Mouse (Mus musculus): ENCODE results near the gene Atg16l2. TPM values are rescaled to one million over a fixed set of nuclear protein-coding genes. Genes with fewer than 3 reads are reported as not detected.
A peak's percentile ranks its signal among the peaks of the same experiment; 100 is the strongest.

The Atg16l2 gene
- polyA plus RNA-seq, 1 experiment from 2014 or later, result 24.5 TPM

DNA sequence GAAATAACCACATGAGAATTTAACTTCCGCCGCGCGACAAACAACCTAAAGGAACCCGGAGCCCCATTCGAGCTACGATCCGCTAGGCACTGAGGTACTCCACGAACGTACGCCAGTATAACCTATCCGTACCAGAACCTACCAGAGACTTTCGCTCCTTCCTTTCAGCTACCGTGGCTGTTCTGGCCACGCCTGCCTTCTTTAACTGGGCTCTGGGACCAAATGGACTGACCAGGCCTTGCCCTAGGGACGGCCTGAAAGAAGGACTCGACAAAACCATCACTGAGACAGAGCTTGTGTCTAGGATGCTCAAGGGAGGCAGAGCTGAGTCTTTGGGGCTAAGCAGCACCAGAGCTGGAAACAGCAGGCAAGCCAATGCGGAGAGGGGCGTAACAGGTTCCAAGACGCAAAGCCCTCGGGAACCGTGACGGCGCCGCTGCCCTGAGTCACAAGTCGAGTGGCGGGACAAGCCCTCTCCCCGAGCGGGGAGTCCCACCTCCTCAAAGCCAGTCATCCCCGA lies 630 bp downstream of the Atg16l2 start:
- peak overlapping the region; percentile 79 for H3K9ac ChIP-seq
- peak overlapping the region; percentile 44 for H3K27ac ChIP-seq
- peak; percentile 37; the same call in 1 of the 2 replicates for ATAC-seq (ENCODE audit: low FRiP score, low read depth)
- H3K9me3 ChIP-seq, result no peaks in the 10 kb centered on the region
- peaks cover 34% of the 10 kb centered on the region for H3K4me1 ChIP-seq
- WGBS, result under 1% methylated on average over 30 of the region's 30 CpGs
- H3K4me3 ChIP-seq, result peak overlapping the region; percentile 69
- H3K4me2 ChIP-seq (replicated peaks), result peak overlapping the region; percentile 90
- H3K36me3 ChIP-seq, result no peaks in the 10 kb centered on the region
- H3K27me3 ChIP-seq, result peaks cover 13% of the 10 kb centered on the region

DNA sequence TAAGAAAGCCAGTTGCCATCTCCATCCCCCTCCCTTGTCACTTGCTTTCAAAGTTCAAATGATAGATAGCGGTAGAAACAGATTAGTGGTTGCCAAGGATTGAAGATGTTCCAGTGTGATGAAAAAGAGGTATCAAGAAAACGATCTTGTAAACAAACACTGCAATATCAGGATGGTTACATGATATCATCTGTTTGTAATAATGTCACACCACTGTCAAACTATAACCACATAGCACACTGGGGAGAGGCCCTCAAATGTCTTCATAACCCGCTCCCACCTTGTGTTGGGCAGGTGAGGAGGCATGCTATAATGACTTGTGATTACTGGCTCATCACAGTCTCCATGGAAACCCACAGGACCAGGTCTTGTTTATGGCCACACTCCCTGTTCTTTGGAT lies 3.7 kb downstream of the Atg16l2 start:
- H3K4me1 ChIP-seq, result peaks cover 38% of the 10 kb centered on the region
- no peak for ATAC-seq (ENCODE audit: low FRiP score, low read depth)
- H3K4me3 ChIP-seq, result no peak overlapping the region
- H3K36me3 ChIP-seq, result no peaks in the 10 kb centered on the region; the same call in 1 of the 2 replicates
- H3K9me3 ChIP-seq, result no peaks in the 10 kb centered on the region
- H3K9ac ChIP-seq, result no peak overlapping the region
- H3K27ac ChIP-seq, result no peak overlapping the region
- peaks cover 13% of the 10 kb centered on the region for H3K27me3 ChIP-seq
- H3K4me2 ChIP-seq (replicated peaks), result no peak overlapping the region
- WGBS, result 82% methylated on average over 3 of the region's 3 CpGs

DNA sequence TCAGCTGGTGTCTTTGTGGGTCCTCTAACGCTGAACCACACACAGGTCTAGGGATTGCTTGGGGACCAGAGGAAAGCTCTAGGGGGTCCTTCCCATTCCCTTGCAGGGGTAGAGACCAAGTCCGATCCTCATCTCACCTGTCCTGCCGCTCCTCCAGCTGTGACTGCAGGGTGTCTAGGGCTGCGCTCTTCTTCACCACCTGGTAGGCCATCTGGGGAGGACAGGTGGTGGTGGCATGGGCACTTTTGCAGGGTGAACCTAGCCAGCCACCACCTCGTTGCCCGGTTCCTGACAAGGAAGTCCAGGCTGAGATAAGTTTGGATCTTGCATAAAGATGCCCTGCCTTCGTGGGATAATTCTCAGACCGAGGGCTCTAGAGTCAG lies 5.0 kb downstream of the Atg16l2 start:
- Histone ChIP-seq H3K4me2 (replicated peaks) (peak overlapping the region; percentile 69), H3K4me1 (peaks cover 32% of the 10 kb centered on the region), H3K9me3 (no peaks in the 10 kb centered on the region), H3K36me3 (peaks cover 6% of the 10 kb centered on the region; the same call in 1 of the 2 replicates), H3K4me3 (peak overlapping the region; percentile 38), H3K9ac (peak overlapping the region; percentile 66), H3K27me3 (peaks cover 13% of the 10 kb centered on the region), H3K27ac (no peak overlapping the region)
- WGBS, result 26% methylated on average over 8 of the region's 8 CpGs
- ATAC-seq (ENCODE audit: low FRiP score, low read depth), result no peak; the same call in 1 of the 2 replicates

DNA sequence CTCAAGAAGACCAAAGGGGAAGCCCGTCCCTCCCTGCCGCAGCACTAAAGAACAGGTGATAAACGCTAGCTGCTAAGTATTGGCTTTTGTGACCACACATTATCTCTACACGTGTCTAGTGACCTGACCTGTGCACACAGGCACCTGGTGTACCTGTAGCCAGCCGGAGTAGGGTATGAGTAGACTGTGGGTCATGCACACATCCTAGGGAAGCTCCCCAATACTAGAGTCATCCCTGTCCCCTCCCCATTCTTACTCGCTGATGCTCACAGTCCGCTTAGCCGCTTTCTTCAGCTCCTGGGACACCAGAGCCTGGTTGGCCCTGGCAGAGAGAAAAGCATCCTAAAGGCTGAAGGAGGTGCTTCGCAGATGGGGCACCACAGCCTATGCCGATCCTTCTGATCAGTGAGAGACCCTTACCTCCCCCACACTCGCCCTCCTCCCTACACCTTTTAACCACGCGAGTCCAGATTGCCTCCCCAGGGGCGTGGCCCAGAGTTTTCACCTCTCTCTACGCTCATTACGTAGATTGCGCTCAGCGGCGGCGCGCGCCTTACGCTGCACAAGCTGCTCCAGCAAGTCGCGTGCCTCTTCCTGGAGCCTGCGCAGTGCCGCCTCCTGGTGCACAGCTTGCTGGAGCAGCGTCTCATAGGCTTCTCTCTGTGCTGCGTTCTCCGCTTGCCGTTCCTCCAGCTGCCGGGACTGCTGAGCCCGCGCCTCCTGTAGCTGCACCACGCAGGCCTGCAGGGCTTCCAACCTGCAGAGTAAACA lies 5.6 kb downstream of the Atg16l2 start:
- peak; percentile 88 for ATAC-seq (ENCODE audit: low FRiP score, low read depth)
- Histone ChIP-seq H3K4me1 (peaks cover 32% of the 10 kb centered on the region), H3K4me3 (peak overlapping the region; percentile 38), H3K36me3 (peaks cover 9% of the 10 kb centered on the region), H3K27me3 (peaks cover 13% of the 10 kb centered on the region), H3K9ac (peak overlapping the region; percentile 66), H3K9me3 (no peaks in the 10 kb centered on the region), H3K27ac (no peak overlapping the region), H3K4me2 (replicated peaks) (peak overlapping the region; percentile 69)
- WGBS, result 10% methylated on average over 35 of the region's 35 CpGs

DNA sequence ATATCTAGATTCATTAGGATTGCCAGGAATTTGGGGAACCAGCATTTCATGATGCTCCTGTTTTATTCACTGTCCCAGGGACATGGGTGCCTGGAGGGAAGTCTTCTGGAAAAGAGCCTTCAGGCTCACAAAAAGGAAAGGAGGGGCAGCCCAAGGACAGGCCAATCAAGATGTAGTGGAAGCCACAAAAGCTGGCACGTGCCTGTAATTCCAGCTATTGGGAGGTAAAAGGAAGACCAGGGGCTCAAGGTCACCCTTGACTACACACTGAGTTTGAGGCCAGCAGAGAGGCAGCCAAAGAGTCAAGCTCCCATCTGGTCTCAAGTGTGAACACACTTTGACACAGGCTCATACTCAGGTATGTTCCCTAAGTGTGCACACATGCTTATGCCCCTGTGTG lies 6.6 kb downstream of the Atg16l2 start:
- Histone ChIP-seq H3K4me3 (no peak overlapping the region), H3K4me2 (replicated peaks) (no peak overlapping the region), H3K27me3 (peaks cover 13% of the 10 kb centered on the region), H3K9me3 (no peaks in the 10 kb centered on the region), H3K27ac (no peak overlapping the region), H3K36me3 (peaks cover 19% of the 10 kb centered on the region), H3K9ac (no peak overlapping the region), H3K4me1 (peaks cover 22% of the 10 kb centered on the region)
- WGBS, result 67% methylated on average over 1 of the region's 1 CpGs
- no peak for ATAC-seq (ENCODE audit: low FRiP score, low read depth)

DNA sequence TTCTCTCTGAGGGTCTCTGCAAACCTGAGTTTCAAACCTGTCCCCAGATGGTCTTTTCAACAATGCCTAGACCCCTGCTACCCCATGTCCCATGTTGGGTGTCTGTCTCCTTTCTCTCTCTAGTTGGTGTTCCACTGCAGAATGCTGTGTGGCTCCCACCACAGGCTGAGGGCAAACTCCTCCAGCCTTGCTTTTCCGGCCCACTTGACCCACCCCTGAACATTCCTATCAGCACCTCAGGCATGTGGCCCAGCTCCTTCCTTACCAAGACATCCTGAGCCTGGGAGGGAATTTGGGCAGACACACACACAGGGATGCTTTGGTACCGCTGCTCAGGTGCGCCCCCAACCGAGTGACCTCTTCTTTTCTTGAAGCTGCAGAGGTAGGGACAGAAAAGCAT lies 8.4 kb downstream of the Atg16l2 start:
- Histone ChIP-seq H3K4me1 (peaks cover 11% of the 10 kb centered on the region), H3K9me3 (no peaks in the 10 kb centered on the region), H3K36me3 (peaks cover 36% of the 10 kb centered on the region), H3K27me3 (peaks cover 13% of the 10 kb centered on the region), H3K4me3 (no peak overlapping the region), H3K27ac (no peak overlapping the region), H3K4me2 (replicated peaks) (no peak overlapping the region), H3K9ac (no peak overlapping the region)
- 62% methylated on average over 4 of the region's 4 CpGs for WGBS
- ATAC-seq (ENCODE audit: low FRiP score, low read depth), result no peak

DNA sequence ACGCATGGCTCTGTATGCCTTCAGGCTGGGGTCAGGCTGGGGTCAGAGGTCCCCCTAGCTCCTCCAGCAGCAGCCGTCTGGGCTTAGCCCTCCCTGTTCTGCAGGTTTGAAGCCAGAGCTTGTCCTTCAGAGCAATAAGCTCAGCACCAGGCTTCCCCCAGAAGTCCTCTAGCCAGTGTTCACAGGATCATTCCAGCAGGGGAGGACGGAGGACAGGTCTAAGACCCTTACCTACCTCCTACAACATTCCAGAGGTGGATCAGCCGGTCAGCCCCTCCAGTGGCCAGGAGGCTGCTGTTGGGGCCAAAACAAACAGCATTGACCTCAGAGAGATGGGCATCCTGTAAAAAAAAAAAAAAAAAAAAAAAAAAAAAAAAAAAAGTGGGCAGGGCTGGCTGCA lies 8.9 kb downstream of the Atg16l2 start:
- Histone ChIP-seq H3K27ac (no peak overlapping the region), H3K4me3 (no peak overlapping the region), H3K27me3 (peaks cover 9% of the 10 kb centered on the region), H3K9me3 (no peaks in the 10 kb centered on the region), H3K4me2 (replicated peaks) (no peak overlapping the region), H3K4me1 (peaks cover 11% of the 10 kb centered on the region), H3K36me3 (peaks cover 37% of the 10 kb centered on the region), H3K9ac (no peak overlapping the region)
- ATAC-seq (ENCODE audit: low FRiP score, low read depth), result no peak
- WGBS, result 49% methylated on average over 4 of the region's 4 CpGs

DNA sequence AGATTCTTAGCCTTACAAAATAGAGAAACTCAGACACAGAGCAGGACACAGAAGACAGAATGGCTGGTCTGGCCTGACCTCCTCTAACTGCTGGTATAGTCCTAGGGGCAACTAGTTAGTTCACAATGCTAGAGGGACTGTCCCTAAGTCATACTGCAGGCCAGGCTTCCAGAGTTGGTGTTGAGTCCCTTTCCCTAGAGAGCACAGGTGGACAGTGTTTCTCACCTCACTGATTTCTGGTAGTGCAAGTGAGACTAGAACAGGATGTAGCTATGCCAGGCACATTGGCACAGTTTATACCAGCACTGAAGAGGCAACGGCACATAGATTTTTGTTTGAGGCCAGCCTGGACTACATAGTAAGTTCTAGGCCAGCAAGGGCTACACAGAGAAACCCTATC lies 9.4 kb downstream of the Atg16l2 start:
- Histone ChIP-seq H3K27ac (no peak overlapping the region), H3K4me1 (peaks cover 11% of the 10 kb centered on the region), H3K4me3 (no peak overlapping the region), H3K9me3 (no peaks in the 10 kb centered on the region), H3K9ac (no peak overlapping the region), H3K36me3 (peaks cover 37% of the 10 kb centered on the region), H3K27me3 (peaks cover 5% of the 10 kb centered on the region; the same call in 1 of the 2 replicates), H3K4me2 (replicated peaks) (no peak overlapping the region)
- ATAC-seq (ENCODE audit: low FRiP score, low read depth), result no peak
- 95% methylated on average over 1 of the region's 1 CpGs for WGBS

DNA sequence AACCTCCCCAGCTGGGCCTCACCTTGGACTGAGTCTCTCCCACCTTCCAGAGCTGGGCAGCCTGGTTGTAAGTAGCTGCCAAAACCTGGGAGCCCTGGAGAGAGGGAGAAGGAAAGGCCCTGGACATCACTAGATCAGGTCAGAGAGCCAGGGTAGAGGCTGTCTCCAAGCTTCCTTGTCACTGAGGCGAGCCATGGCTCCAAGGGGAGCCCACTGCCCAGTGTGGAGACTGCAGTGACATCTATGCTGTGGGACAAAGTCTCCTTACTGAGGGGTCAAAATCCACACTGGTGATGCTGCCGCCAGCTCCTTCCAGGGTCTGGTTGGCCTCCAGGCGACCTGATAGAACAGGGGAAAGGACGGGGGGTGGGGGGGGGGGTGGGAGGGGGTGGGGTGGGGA lies 10.0 kb downstream of the Atg16l2 start:
- no peak overlapping the region for H3K4me3 ChIP-seq
- WGBS, result 57% methylated on average over 4 of the region's 4 CpGs

DNA sequence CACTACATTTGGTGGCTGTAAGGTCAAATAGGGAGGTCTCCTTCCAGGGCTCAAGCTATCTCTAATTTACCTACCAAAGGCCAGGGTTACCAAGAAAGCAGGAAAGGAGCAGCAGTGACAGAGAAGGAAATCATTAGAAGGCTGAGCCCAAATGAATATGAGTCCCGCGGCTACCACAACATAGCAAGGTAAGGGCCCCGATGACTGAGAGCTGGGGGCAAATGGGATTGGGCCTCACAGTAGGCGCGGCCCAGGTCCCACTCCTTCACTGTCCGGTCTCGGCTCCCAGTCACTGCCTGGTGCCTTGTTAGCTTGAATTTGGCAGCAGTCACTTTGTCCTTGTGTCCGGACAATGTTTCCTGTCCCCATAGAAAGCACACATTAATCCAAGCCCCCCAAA lies 10.4 kb downstream of the Atg16l2 start:
- no peaks in the 10 kb centered on the region for H3K27me3 ChIP-seq
- no peaks in the 10 kb centered on the region for H3K9me3 ChIP-seq
- H3K27ac ChIP-seq, result no peak overlapping the region
- ATAC-seq (ENCODE audit: low FRiP score, low read depth), result no peak
- no peak overlapping the region for H3K4me2 ChIP-seq (replicated peaks)
- peaks cover 6% of the 10 kb centered on the region; the same call in 1 of the 2 replicates for H3K4me1 ChIP-seq
- H3K4me3 ChIP-seq, result no peak overlapping the region
- H3K9ac ChIP-seq, result no peak overlapping the region
- H3K36me3 ChIP-seq, result peaks cover 42% of the 10 kb centered on the region
- WGBS, result 91% methylated on average over 8 of the region's 8 CpGs

More for the DNA sequence above, 10.0 kb downstream of the Atg16l2 start:
- H3K9ac ChIP-seq, result no peak overlapping the region
- peaks cover 42% of the 10 kb centered on the region for H3K36me3 ChIP-seq
- ATAC-seq (ENCODE audit: low FRiP score, low read depth), result no peak
- 0 out of 2 replicates have a peak, but pooled peaks cover 2% of the 10 kb centered on the region for H3K27me3 ChIP-seq
- no peaks in the 10 kb centered on the region for H3K9me3 ChIP-seq
- no peak overlapping the region for H3K27ac ChIP-seq
- no peak overlapping the region for H3K4me2 ChIP-seq (replicated peaks)
- peaks cover 10% of the 10 kb centered on the region for H3K4me1 ChIP-seq

DNA sequence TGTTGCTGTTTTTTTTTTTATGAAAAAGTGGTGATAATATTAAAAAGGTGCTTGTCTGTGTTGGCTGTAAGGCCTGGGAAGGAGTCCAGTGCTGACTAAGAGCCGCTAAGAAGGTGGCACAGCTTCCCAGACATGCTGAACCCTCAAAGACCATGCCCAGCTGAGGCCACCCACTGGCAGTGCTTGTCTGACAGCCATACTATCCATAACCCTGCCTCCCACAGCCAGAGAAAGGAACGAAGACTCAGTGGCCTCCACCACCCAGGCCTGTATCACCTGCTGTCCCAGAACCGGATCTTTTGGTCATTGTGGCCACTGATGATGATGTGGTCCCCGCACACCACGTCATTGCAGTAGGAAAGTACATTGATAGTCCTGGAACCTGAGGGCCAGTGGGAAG lies 10.8 kb downstream of the Atg16l2 start:
- 89% methylated on average over 5 of the region's 5 CpGs for WGBS
- Histone ChIP-seq H3K27me3 (no peaks in the 10 kb centered on the region), H3K27ac (no peak overlapping the region), H3K4me2 (replicated peaks) (no peak overlapping the region), H3K4me1 (peaks cover 3% of the 10 kb centered on the region; the same call in 1 of the 2 replicates), H3K4me3 (no peak overlapping the region), H3K36me3 (peaks cover 42% of the 10 kb centered on the region), H3K9ac (no peak overlapping the region), H3K9me3 (no peaks in the 10 kb centered on the region)
- ATAC-seq (ENCODE audit: low FRiP score, low read depth), result no peak

DNA sequence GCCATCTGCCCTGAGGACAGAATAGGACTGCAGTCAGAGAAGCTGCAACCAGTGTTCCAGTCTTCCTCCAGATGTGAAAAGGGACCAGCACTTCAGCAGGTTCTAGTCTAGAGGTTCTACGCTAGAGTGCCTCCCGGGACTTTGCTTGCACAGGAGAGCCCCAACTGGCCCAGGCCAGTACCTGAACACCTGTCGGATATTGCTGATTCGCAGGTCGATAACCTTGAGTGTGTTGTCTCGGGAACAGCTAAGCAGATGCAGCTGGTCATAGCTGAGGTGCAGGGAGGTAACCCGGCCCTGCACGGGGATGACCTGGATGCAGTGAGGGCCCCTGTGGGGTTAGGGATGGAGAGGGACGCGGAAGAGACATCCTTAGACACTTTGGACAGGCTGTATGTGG lies 11.7 kb downstream of the Atg16l2 start:
- WGBS, result 89% methylated on average over 10 of the region's 10 CpGs
- Histone ChIP-seq H3K27me3 (no peaks in the 10 kb centered on the region), H3K4me1 (no peaks in the 10 kb centered on the region), H3K9ac (no peak overlapping the region), H3K36me3 (peaks cover 46% of the 10 kb centered on the region), H3K9me3 (no peaks in the 10 kb centered on the region), H3K4me2 (replicated peaks) (no peak overlapping the region), H3K4me3 (no peak overlapping the region), H3K27ac (no peak overlapping the region)
- ATAC-seq (ENCODE audit: low FRiP score, low read depth), result no peak

All from limb, embryonic 13.5 days (tissue).